Comparison of ENCODE assay signal across 23 mouse cellular contexts in genomic region chrX:145490417-145490816, GRCm38 (mm10). TPM values are rescaled to one million over a fixed set of nuclear protein-coding genes. Genes with fewer than 3 reads are reported as not detected.
DNase-seq lines count a peak whose midpoint lies in the region; ATAC-seq and TF ChIP-seq lines count a peak whose summit lies in the region.
"Had no signal": no experiment of that assay in that cellular context is flagged by ENCODE, and none has a peak within 500 bp of the region (broad histone marks: within the 10 kb centered on the region; RNA-seq: fewer than 3 reads in every experiment).

No protein-coding gene starts in this region.

- H3K4me2 ChIP-seq in liver, embryonic 14.5 days (ENCODE audit: low read depth) = no peak overlapping the region
- peak overlapping the region; percentile 13 for H3K4me2 ChIP-seq in myocyte (ENCODE audit: low read depth)
- H3K4me2 ChIP-seq: forebrain, embryonic 12.5 days; hindbrain, embryonic 15.5 days had no signal

- TF ChIP-seq CTCF in embryonic fibroblast, embryonic 13.5 days (IDR thresholded peaks at IDR 0.05; ENCODE audit: borderline replicate concordance, insufficient read depth, low read length) = no peak
- TF ChIP-seq CTCF in liver, embryonic 14.5 days (IDR thresholded peaks at IDR 0.05; ENCODE audit: low read depth) = no peak

- no peaks in the 10 kb centered on the region for H3K36me3 ChIP-seq in liver, embryonic 14.5 days (replicated peaks; ENCODE audit: control insufficient read depth, insufficient read depth, low read depth)
- H3K36me3 ChIP-seq in myocyte (ENCODE audit: control insufficient read depth, insufficient read depth) = no peaks in the 10 kb centered on the region
- H3K36me3 ChIP-seq: G1E; hindbrain, embryonic 15.5 days had no signal

- peak overlapping the region; percentile 90 for H3K27ac ChIP-seq in embryonic fibroblast, embryonic 13.5 days (ENCODE audit: insufficient read depth, low read length)
- no peak overlapping the region for H3K27ac ChIP-seq in liver, embryonic 14.5 days
- H3K27ac ChIP-seq: embryonic facial prominence, embryonic 10.5 days; forebrain, embryonic 12.5 days; hindbrain, embryonic 15.5 days had no signal

- DNase-seq in NIH3T3 (ENCODE audit: low read depth) = peak; percentile 24
- no peak for DNase-seq in liver, embryonic 14.5 days (ENCODE audit: low read depth in 3 of 3, low spot score in 3 of 3)
- DNase-seq in heart, adult 11 months = no peak
- DNase-seq in left cerebral cortex, adult 11 months (ENCODE audit: low spot score) = no peak
- DNase-seq in embryo, embryonic 10.5 days (ENCODE audit: low spot score) = no peak
- no peak for DNase-seq in frontal cortex, postnatal 10 days (ENCODE audit: low spot score in 2 of 2)
- DNase-seq: adrenal gland, postnatal 25 days; B cell, adult 2 months; cerebellum, adult 18-20 months; cerebellum, adult 9-11 months; cerebellum, postnatal 36 days; gastrocnemius, postnatal 14 days; heart, postnatal 36 days had no signal

- no peak overlapping the region for H3K9ac ChIP-seq in liver, embryonic 14.5 days (replicated peaks)
- H3K9ac ChIP-seq: forebrain, embryonic 12.5 days; heart, embryonic 12.5 days; hindbrain, embryonic 15.5 days had no signal

- no peaks in the 10 kb centered on the region for H3K27me3 ChIP-seq in liver, embryonic 14.5 days (ENCODE audit: control insufficient read depth, insufficient read depth, low read length)
- H3K27me3 ChIP-seq in myocyte (ENCODE audit: control insufficient read depth, insufficient read depth, insufficient read length) = no peaks in the 10 kb centered on the region
- H3K27me3 ChIP-seq: forebrain, embryonic 12.5 days; heart, embryonic 12.5 days; hindbrain, embryonic 15.5 days had no signal

- no peak overlapping the region for H3K4me3 ChIP-seq in embryonic fibroblast, embryonic 13.5 days (ENCODE audit: insufficient read depth, low read length)
- H3K4me3 ChIP-seq in liver, embryonic 14.5 days (ENCODE audit: insufficient read depth in 1 of 2, low read depth in 2 of 2, low read length in 2 of 2) = no peak overlapping the region
- H3K4me3 ChIP-seq in myocyte = no peak overlapping the region
- H3K4me3 ChIP-seq: embryonic facial prominence, embryonic 10.5 days; forebrain, embryonic 12.5 days; heart, embryonic 12.5 days; hindbrain, embryonic 15.5 days had no signal

- 49% methylated on average over 3 of the region's 3 CpGs for WGBS in liver, embryonic 14.5 days (ENCODE audit: insufficient replicate concordance)

- no peak for TF ChIP-seq POLR2A in embryonic fibroblast, embryonic 13.5 days (IDR thresholded peaks at IDR 0.05; ENCODE audit: low read depth, low read length)
- TF ChIP-seq POLR2A in myocyte (IDR thresholded peaks at IDR 0.05; ENCODE audit: insufficient read length, low read depth) = no peak

- peak; percentile 49 for ATAC-seq in liver, embryonic 14.5 days (ENCODE audit: insufficient read depth)
- ATAC-seq: activated CD4-positive, CD25-positive, alpha-beta regulatory T cell, adult 4 months; CD4-positive, CD25-positive, alpha-beta regulatory T cell, adult 4 months; forebrain, embryonic 16.5 days had no signal

- H3ac ChIP-seq in myocyte (ENCODE audit: control insufficient read depth, insufficient read length) = no peak overlapping the region

- H3K79me2 ChIP-seq in myocyte (ENCODE audit: control insufficient read depth, insufficient read depth) = no peaks in the 10 kb centered on the region

- no peaks in the 10 kb centered on the region for H3K9me3 ChIP-seq in liver, embryonic 14.5 days (ENCODE audit: control insufficient read depth, low read length)
- H3K9me3 ChIP-seq: embryonic facial prominence, embryonic 10.5 days; forebrain, embryonic 12.5 days; G1E; heart, embryonic 12.5 days; hindbrain, embryonic 15.5 days had no signal

- H3K4me1 ChIP-seq in embryonic fibroblast, embryonic 13.5 days (ENCODE audit: control insufficient read depth, insufficient read depth, low read length) = peaks cover 10% of the 10 kb centered on the region
- peaks cover 0 to 10% of the 10 kb centered on the region in 2 experiments; a peak in 2 of 4 replicates for H3K4me1 ChIP-seq in liver, embryonic 14.5 days (replicated peaks; ENCODE audit: control insufficient read depth in 2 of 2, insufficient read depth in 2 of 2, low read length in 1 of 2)
- H3K4me1 ChIP-seq: embryonic facial prominence, embryonic 10.5 days; forebrain, embryonic 12.5 days; heart, embryonic 12.5 days; hindbrain, embryonic 15.5 days had no signal

- TF ChIP-seq EP300 in liver, embryonic 14.5 days (IDR thresholded peaks at IDR 0.05; ENCODE audit: low read depth) = no peak

TF ChIP-seq in myocyte, 11 proteins besides CTCF, POLR2A, EP300 and RAD21:
- TF ChIP-seq MYOD1 (IDR thresholded peaks at IDR 0.05; ENCODE audit: control insufficient read depth in 1 of 3, insufficient read length in 2 of 3, low read depth in 2 of 3) (no peak), MYOG (IDR thresholded peaks at IDR 0.05; ENCODE audit: control insufficient read depth in 1 of 3, insufficient read depth in 1 of 3, insufficient read length in 2 of 3, low read depth in 2 of 3) (no peak), TCF3 (IDR thresholded peaks at IDR 0.05; ENCODE audit: insufficient read length, low read depth) (no peak), MAX (IDR thresholded peaks at IDR 0.05; ENCODE audit: low read depth) (no peak), USF1 (IDR thresholded peaks at IDR 0.05; ENCODE audit: low read depth) (no peak), SRF (IDR thresholded peaks at IDR 0.05; ENCODE audit: control insufficient read depth, insufficient read length, low read depth) (no peak), POLR2AphosphoS2 (IDR thresholded peaks at IDR 0.05; ENCODE audit: insufficient read length, low read depth) (no peak), E2F4 (IDR thresholded peaks at IDR 0.05; ENCODE audit: insufficient read depth) (no peak), REST (IDR thresholded peaks at IDR 0.05; ENCODE audit: insufficient read depth, insufficient read length) (no peak), CEBPB (IDR thresholded peaks at IDR 0.05; ENCODE audit: insufficient read depth, poor library complexity, severe bottlenecking) (no peak), TCF12 (IDR thresholded peaks at IDR 0.05; ENCODE audit: insufficient read depth, poor library complexity, severe bottlenecking) (no peak)

RNA-seq across cellular contexts. Expression of gene Amot, which starts 14.6 kb away (rescaled TPM):
- 30.9 and 37.2 TPM in 2 replicates for polyA plus RNA-seq in embryonic fibroblast, embryonic 13.5 days (2011; ENCODE audit: insufficient read length, low read depth, missing spikeins)
- 4.2 TPM in 2 replicates for polyA plus RNA-seq in liver, embryonic 14.5 days (2012; rRNA removed)
- polyA plus RNA-seq in liver, embryonic 14.5 days (2014; fragmentation: Nextera tagmentation; extraction: Ambion mirVana) = 4.3 and 5.7 TPM in 2 replicates
- 5.7 TPM for polyA plus RNA-seq in myocyte (2012; fragmentation: generic; extraction: Trizol)
